Mouse (Mus musculus): ENCODE data around the gene Trp53rka. TPM values are rescaled to one million over a fixed set of nuclear protein-coding genes. Genes with fewer than 3 reads are reported as not detected.

Trp53rka gene
- total RNA-seq (2012; rRNA removed) (26.8 and 35.1 TPM in 2 replicates), polyA plus RNA-seq (2012; ENCODE audit: insufficient read depth in 1 of 2, insufficient read length in 2 of 2, low read depth in 1 of 2, low replicate concordance in 2 of 2, missing spikeins in 1 of 2) (10 to 100 TPM in 1 of 2 experiments, not detected in 1; 29.8 TPM)

GRCm38 (mm10) chr2:165492648-165493553, at the start of gene Trp53rka:
TSS of gene Trp53rka (minus strand) at chr2:165493324.
- peak within 1 kb of the TSS; percentile 90 for H3K9ac ChIP-seq (ENCODE audit: control insufficient read depth, low read depth, low read length, poor library complexity, severe bottlenecking)
- TF ChIP-seq GABPA (IDR thresholded peaks at IDR 0.05; ENCODE audit: low read depth, low read length): no peak
- no peak for TF ChIP-seq UBTF (IDR thresholded peaks at IDR 0.05; ENCODE audit: borderline replicate concordance, insufficient read depth, low read depth, low read length)
- no peak for TF ChIP-seq POLR2AphosphoS5 (IDR thresholded peaks at IDR 0.05; ENCODE audit: borderline replicate concordance, low read depth, low read length)
- TF ChIP-seq CHD2 (IDR thresholded peaks at IDR 0.05; ENCODE audit: low read length): no peak
- TF ChIP-seq POLR2AphosphoS2 (IDR thresholded peaks at IDR 0.05; ENCODE audit: low read length): peak; percentile 41; the same call in 1 of the 2 replicates
- peak; percentile 84 for TF ChIP-seq MXI1 (IDR thresholded peaks at IDR 0.05; ENCODE audit: low read depth, low read length)
- no peak for TF ChIP-seq MEF2A (IDR thresholded peaks at IDR 0.05; ENCODE audit: extremely low read depth, insufficient replicate concordance, low read depth, low read length, poor library complexity, severe bottlenecking)
- peak; percentile 58; the same call in 1 of the 2 replicates for TF ChIP-seq ZNF384 (IDR thresholded peaks at IDR 0.05; ENCODE audit: low read depth, low read length)
- peak; percentile 90 for TF ChIP-seq HCFC1 (IDR thresholded peaks at IDR 0.05; ENCODE audit: low read depth, low read length)
- TF ChIP-seq POLR2A (IDR thresholded peaks at IDR 0.05; ENCODE audit: control insufficient read depth in 1 of 2, insufficient read depth in 1 of 2, low read depth in 1 of 2, low read length in 2 of 2, poor library complexity in 1 of 2): peak; percentile 79 to 81; a peak in 3 of 4 replicates
- peak in 1 of 2 experiments; percentile 23; a peak in 1 of 4 replicates for TF ChIP-seq EP300 (IDR thresholded peaks at IDR 0.05; ENCODE audit: low read depth in 1 of 2, low read length in 2 of 2)
- TF ChIP-seq TBP (IDR thresholded peaks at IDR 0.05; ENCODE audit: low read depth, low read length): peak; percentile 88
- TF ChIP-seq ETS1 (IDR thresholded peaks at IDR 0.05; ENCODE audit: low read depth, low read length): 0 out of 2 replicates have a peak, but pooled peaks have one; percentile 23
- TF ChIP-seq MAX (IDR thresholded peaks at IDR 0.05; ENCODE audit: low read length): peak; percentile 69
- TF ChIP-seq RAD21 (IDR thresholded peaks at IDR 0.05; ENCODE audit: low read depth, low read length): no peak
- no peak for TF ChIP-seq NRF1 (IDR thresholded peaks at IDR 0.05; ENCODE audit: insufficient read depth, low read depth, low read length, poor library complexity, severe bottlenecking)
- TF ChIP-seq CHD1 (IDR thresholded peaks at IDR 0.05; ENCODE audit: low read depth, low read length): peak; percentile 68; the same call in 1 of the 2 replicates
- peak; percentile 77 for TF ChIP-seq NELFE (IDR thresholded peaks at IDR 0.05; ENCODE audit: low read depth, low read length)
- TF ChIP-seq MAZ (IDR thresholded peaks at IDR 0.05; ENCODE audit: low read depth, low read length): peak; percentile 59; the same call in 1 of the 2 replicates
- 0 out of 2 replicates have a peak, but pooled peaks have one; percentile 25 for TF ChIP-seq ZMIZ1 (IDR thresholded peaks at IDR 0.05; ENCODE audit: low read depth, low read length)
- TF ChIP-seq KAT2A (conservative IDR thresholded peaks at IDR 0.05; ENCODE audit: low read depth, low read length): peak; percentile 63; the same call in 1 of the 2 replicates
- TF ChIP-seq MYC (IDR thresholded peaks at IDR 0.05; ENCODE audit: low read depth, low read length): 0 out of 2 replicates have a peak, but pooled peaks have one; percentile 58
- peak; percentile 90 for TF ChIP-seq SIN3A (IDR thresholded peaks at IDR 0.05; ENCODE audit: low read length)
- TF ChIP-seq ELF1 (IDR thresholded peaks at IDR 0.05; ENCODE audit: low read depth, low read length): peak; percentile 82
- peak; percentile 75 for TF ChIP-seq TCF12 (IDR thresholded peaks at IDR 0.05; ENCODE audit: low read depth, low read length)
- H3K36me3 ChIP-seq (ENCODE audit: control insufficient read depth in 1 of 2, insufficient read depth in 2 of 2, low read length in 2 of 2): peaks cover 0 to 4% of the 10 kb centered on the region in 2 experiments; a peak in 1 of 4 replicates
- no peaks in the 10 kb centered on the region for H3K27me3 ChIP-seq (ENCODE audit: control insufficient read depth in 1 of 2, insufficient read depth in 2 of 2, low read length in 2 of 2)
- peak within 1 kb of the TSS; percentile 95 to 100 for H3K4me3 ChIP-seq (ENCODE audit: control insufficient read depth in 1 of 2, insufficient read depth in 1 of 2, low read depth in 2 of 2, low read length in 2 of 2)
- H3K4me1 ChIP-seq (ENCODE audit: control insufficient read depth in 1 of 2, insufficient read depth in 2 of 2, low read length in 2 of 2): peaks cover 3 to 5% of the 10 kb centered on the region in 2 experiments; a peak in 2 of 4 replicates
- H3K9me3 ChIP-seq (replicated peaks; ENCODE audit: insufficient read depth, low read length): no peaks in the 10 kb centered on the region
- peaks cover 10% of the 10 kb centered on the region for H3K79me2 ChIP-seq (ENCODE audit: control insufficient read depth, insufficient read depth, low read length, poor library complexity)
- peak; percentile 89 for DNase-seq (ENCODE audit: low read depth, low spot score)
- H3K27ac ChIP-seq (ENCODE audit: control insufficient read depth, low read depth, low read length): peak within 1 kb of the TSS; percentile 53

All from MEL (cell line).